Mouse (Mus musculus) liver, embryonic 12.5 days (tissue): ENCODE measurements around the gene Slc12a1. TPM values are rescaled to one million over a fixed set of nuclear protein-coding genes. Genes with fewer than 3 reads are reported as not detected.

Source experiments
- ATAC-seq: fragments of 200-750 bp; cut with Nextera tagmentation; 2 replicates; pipeline ENCODE4 v1.8.0; 2017; ENCODE audit warnings: moderate number of reproducible peaks, mild to moderate bottlenecking, moderate library complexity
- H3K27ac ChIP-seq: fragments of 300-500 bp; sonication (generic); 2 replicates; pipeline ENCODE4 v1.5.1; 2016; ENCODE audit warnings: mild to moderate bottlenecking
- H3K27me3 ChIP-seq: fragments of 300-500 bp; sonication (generic); replicated peaks from 2 replicates; pipeline ENCODE4 v1.6.1; 2016; ENCODE audit warnings: mild to moderate bottlenecking, moderate library complexity
- H3K36me3 ChIP-seq: fragments of 300-500 bp; sonication (generic); 2 replicates; pipeline ENCODE4 v1.6.1; 2016; ENCODE audit warnings: mild to moderate bottlenecking, moderate library complexity
- H3K4me1 ChIP-seq: fragments of 300-500 bp; sonication (generic); 2 replicates; pipeline ENCODE4 v1.6.1; 2016
- H3K4me2 ChIP-seq: fragments of 300-500 bp; sonication (generic); 2 replicates; pipeline ENCODE4 v1.6.1; 2016; ENCODE audit warnings: mild to moderate bottlenecking, moderate library complexity
- H3K4me3 ChIP-seq: fragments of 300-500 bp; sonication (generic); 2 replicates; pipeline ENCODE4 v1.5.1; 2016; ENCODE audit warnings: mild to moderate bottlenecking, moderate library complexity
- H3K9ac ChIP-seq: fragments of 300-500 bp; sonication (generic); 2 replicates; pipeline ENCODE4 v1.6.1; 2016; ENCODE audit warnings: mild to moderate bottlenecking, moderate library complexity
- H3K9me3 ChIP-seq: fragments of 300-500 bp; sonication (generic); replicated peaks from 2 replicates; pipeline ENCODE4 v1.6.1; 2016; ENCODE audit warnings: mild to moderate bottlenecking, moderate library complexity
- WGBS: fragments of 180-500 bp; shearing (Covaris S2); methylation state at CpG from one replicate; pipeline ENCODE4 v1.1.7; 2016; ENCODE audit not compliant: insufficient replicate concordance; 5-methylcytosine and 5-hydroxymethylcytosine counted together
- polyA plus RNA-seq: library from polyadenylated mRNA; unstranded; fragments of >200 nt; fragmentation: Nextera tagmentation; extraction: Ambion mirVana; gene quantifications from 2 replicates; pipeline ENCODE4 v1.2.1, GENCODE M21; 2016

Slc12a1 gene
- polyA plus RNA-seq, 1 experiment from 2014 or later = not detected

- Histone ChIP-seq H3K4me3 (no peak overlapping the region), H3K27ac (no peak overlapping the region), H3K36me3 (peaks cover 28% of the 10 kb centered on the region), H3K4me1 (no peaks in the 10 kb centered on the region), H3K9ac (no peak overlapping the region), H3K9me3 (no peaks in the 10 kb centered on the region), H3K4me2 (no peak overlapping the region), H3K27me3 (no peaks in the 10 kb centered on the region)
- 25% methylated on average over 5 of the region's 5 CpGs for WGBS
- no peak for ATAC-seq
Measured at GRCm38 (mm10) chr2:125263056-125263455, 110.8 kb downstream of the Slc12a1 start.

- Histone ChIP-seq H3K4me2 (no peak overlapping the region), H3K27ac (no peak overlapping the region), H3K4me3 (no peak overlapping the region), H3K36me3 (peaks cover 23% of the 10 kb centered on the region), H3K9me3 (no peaks in the 10 kb centered on the region), H3K4me1 (no peaks in the 10 kb centered on the region), H3K9ac (no peak overlapping the region), H3K27me3 (no peaks in the 10 kb centered on the region)
- ATAC-seq = no peak
- 31% methylated on average over 9 of the region's 9 CpGs for WGBS
Measured at GRCm38 (mm10) chr2:125263753-125264152, 111.4 kb downstream of the Slc12a1 start.

GRCm38 (mm10) chr2:125268876-125269275 lies 116.6 kb downstream of the Slc12a1 start:
- no peak overlapping the region for H3K27ac ChIP-seq
- no peaks in the 10 kb centered on the region for H3K36me3 ChIP-seq
- no peak overlapping the region for H3K4me2 ChIP-seq
- H3K4me1 ChIP-seq = no peaks in the 10 kb centered on the region
- no peaks in the 10 kb centered on the region for H3K9me3 ChIP-seq
- WGBS = 52% methylated on average over 1 of the region's 1 CpGs
- no peak overlapping the region for H3K4me3 ChIP-seq
- H3K27me3 ChIP-seq = no peaks in the 10 kb centered on the region
- no peak for ATAC-seq
- no peak overlapping the region for H3K9ac ChIP-seq

DNA sequence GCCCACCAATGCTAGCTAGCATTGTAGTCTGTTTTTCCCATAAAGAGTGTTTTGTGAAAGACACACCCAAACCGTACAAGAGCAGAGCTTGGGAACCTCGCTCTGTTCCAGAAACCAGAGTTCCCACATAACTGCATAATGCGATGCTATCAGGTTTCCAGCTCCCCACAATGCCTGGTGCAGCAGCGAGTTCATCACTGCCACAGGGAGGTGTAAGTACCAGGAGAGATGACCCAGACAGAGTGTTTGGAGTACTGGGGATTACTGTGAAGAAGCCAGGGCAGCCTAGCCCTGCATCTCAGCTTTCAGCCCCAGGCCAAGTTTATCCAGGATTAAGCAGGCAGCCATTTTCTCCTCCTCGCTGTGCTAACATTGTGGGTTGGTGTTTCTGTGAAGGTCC lies 123.3 kb downstream of the Slc12a1 start:
- Histone ChIP-seq H3K9ac (no peak overlapping the region), H3K4me3 (no peak overlapping the region), H3K4me2 (no peak overlapping the region), H3K36me3 (no peaks in the 10 kb centered on the region), H3K9me3 (no peaks in the 10 kb centered on the region), H3K27ac (no peak overlapping the region), H3K4me1 (no peaks in the 10 kb centered on the region), H3K27me3 (no peaks in the 10 kb centered on the region)
- WGBS = 63% methylated on average over 5 of the region's 5 CpGs
- ATAC-seq = no peak

DNA sequence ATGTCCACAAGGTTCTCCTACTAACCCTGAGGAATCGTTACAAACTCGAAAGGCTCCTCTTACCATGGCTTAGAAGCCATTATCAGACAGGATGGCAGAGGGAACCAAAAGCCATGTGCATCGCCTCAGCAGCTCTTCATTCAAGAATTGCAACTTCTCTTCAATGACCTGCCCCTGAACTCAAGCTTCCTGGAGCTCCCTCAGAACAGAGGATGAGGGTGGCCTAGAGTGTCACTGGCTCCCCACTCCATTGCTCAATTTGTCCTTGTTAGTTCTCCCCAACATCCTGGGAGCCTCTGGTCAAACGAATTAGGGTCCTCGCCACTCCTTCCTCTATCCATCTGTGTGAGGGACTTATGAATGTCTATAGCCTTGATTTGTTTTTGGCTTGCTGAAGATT lies 124.4 kb downstream of the Slc12a1 start:
- Histone ChIP-seq H3K4me3 (no peak overlapping the region), H3K9me3 (no peaks in the 10 kb centered on the region), H3K36me3 (no peaks in the 10 kb centered on the region), H3K27me3 (no peaks in the 10 kb centered on the region), H3K4me2 (no peak overlapping the region), H3K4me1 (no peaks in the 10 kb centered on the region), H3K27ac (no peak overlapping the region), H3K9ac (no peak overlapping the region)
- WGBS = 58% methylated on average over 5 of the region's 5 CpGs
- no peak for ATAC-seq

DNA sequence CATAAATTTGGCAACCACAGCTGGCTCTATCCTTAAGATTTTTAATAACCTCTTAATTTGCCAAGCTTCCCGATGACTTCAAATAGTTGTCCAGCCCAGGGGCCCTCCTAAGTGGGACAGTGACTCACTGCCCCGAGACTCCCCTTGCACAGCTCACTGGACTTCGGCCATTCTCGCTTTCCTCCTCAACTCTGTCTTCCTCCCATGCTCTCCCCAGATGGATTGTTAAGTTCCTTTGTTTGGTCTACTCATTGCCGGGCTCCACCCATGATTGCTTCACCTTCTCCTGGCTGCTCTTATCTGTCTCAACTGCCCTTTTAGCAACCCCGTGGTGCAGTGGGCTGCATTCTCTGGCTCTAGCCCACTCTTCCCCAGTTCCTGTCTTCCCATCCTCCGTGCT lies 126.2 kb downstream of the Slc12a1 start:
- Histone ChIP-seq H3K27ac (no peak overlapping the region), H3K4me2 (no peak overlapping the region), H3K4me1 (no peaks in the 10 kb centered on the region), H3K4me3 (no peak overlapping the region), H3K27me3 (no peaks in the 10 kb centered on the region), H3K9ac (no peak overlapping the region), H3K9me3 (no peaks in the 10 kb centered on the region), H3K36me3 (no peaks in the 10 kb centered on the region)
- 33% methylated on average over 7 of the region's 7 CpGs for WGBS
- ATAC-seq = no peak

Other genes starting within 250 kb of the Slc12a1 start
- 10.5 and 12.5 TPM in 2 replicates for gene Slc24a5, start 84.4 kb upstream of the Slc12a1 start, polyA plus RNA-seq
- gene Myef2, start 28.8 kb upstream of the Slc12a1 start, polyA plus RNA-seq = 42.2 and 45.0 TPM in 2 replicates
- gene Ctxn2, start 15.8 kb upstream of the Slc12a1 start, polyA plus RNA-seq = not detected in 2 replicates
- 199 and 210 TPM in 2 replicates for gene Dut, start 94.7 kb downstream of the Slc12a1 start, polyA plus RNA-seq